Mouse (Mus musculus) gastrocnemius, postnatal 10 days (tissue): ENCODE measurements around the gene Ago4. TPM values are rescaled to one million over a fixed set of nuclear protein-coding genes. Genes with fewer than 3 reads are reported as not detected.
"Not testable (repeated sequence)": the region's sequence is repeated elsewhere in the genome, so short reads cannot be mapped to it uniquely, and the experiment has no call there.

Source experiments
- DNase-seq: peaks from one replicate; pipeline ENCODE4 v3.0.0; 2021; ENCODE audit warnings: mixed read lengths
- long read RNA-seq, 2 experiments: library from polyadenylated mRNA; stranded (forward); transcript quantifications; one replicate each; pipeline ENCODE4 v2.0.0; 2021
- total RNA-seq, 2 experiments: library from RNA; stranded (reverse); gene quantifications; 2 replicates each; pipeline ENCODE4 v1.2.3; 2021

Ago4 gene
- total RNA-seq, result 1 to 10 TPM; 1.9 to 2.2 TPM
- long read RNA-seq, experiment 1, result 0 reads
- long read RNA-seq, experiment 2, result 0 reads

GRCm38 (mm10) chr4:126532827-126533728 is at the start of gene Ago4:
TSS of gene Ago4 (minus strand) at chr4:126533472.
- peak; percentile 70 for DNase-seq

- no peak for DNase-seq
These were observed 45.8 kb upstream of the Ago4 start for GRCm38 (mm10) chr4:126579077-126579476.

GRCm38 (mm10) chr4:126577920-126578319 is 44.6 kb upstream of the Ago4 start:
- DNase-seq, result no peak

- DNase-seq, result no peak
These were observed 43.0 kb upstream of the Ago4 start for GRCm38 (mm10) chr4:126576281-126576680.

DNA sequence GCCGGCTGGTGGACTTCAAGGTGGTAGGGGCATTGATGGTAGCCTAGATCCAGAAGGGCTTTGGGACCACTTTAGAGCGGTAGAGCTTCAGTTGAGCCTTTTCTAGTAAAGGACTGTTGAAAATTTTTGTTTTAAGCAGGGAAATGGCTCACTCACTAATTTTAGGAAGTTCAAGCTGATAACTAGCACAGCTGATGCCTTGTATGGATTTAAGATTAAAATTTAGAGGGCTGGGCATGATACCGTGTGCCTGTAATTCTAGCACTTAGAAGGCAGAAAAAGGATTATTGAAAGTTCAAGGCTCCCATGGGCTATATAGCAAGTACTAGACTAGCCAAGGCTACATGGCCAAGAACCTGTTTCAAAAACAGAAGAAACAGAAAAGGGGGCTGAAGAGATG is 36.5 kb upstream of the Ago4 start:
- no peak for DNase-seq

- DNase-seq, result no peak
These were observed 34.0 kb upstream of the Ago4 start for GRCm38 (mm10) chr4:126567243-126567642.

DNA sequence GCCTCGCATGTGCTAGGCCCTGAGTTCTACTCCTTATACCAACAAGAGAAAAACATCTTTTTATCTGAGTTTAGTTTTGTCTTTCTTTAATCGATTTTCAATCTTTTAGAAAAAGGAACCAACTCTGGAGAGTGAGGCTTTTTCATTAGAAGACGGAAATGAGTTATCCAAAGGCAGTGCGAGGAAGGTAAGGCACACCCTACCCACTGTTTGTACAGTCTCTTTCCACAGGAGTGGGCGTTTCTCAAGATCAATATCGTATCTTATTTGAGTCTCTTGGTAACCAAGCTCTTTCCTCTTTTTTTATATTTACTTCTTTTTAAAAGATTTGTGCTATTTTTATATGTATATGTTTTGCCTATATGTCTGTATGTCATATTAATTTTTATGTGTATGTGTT is 30.5 kb upstream of the Ago4 start:
- no peak for DNase-seq

GRCm38 (mm10) chr4:126556809-126557711 is 23.8 kb upstream of the Ago4 start, which contains the start of gene Clspn:
TSS of gene Clspn (plus strand) at chr4:126556935.
- DNase-seq, result peak; percentile 84

GRCm38 (mm10) chr4:126554462-126554861 is 21.2 kb upstream of the Ago4 start:
- DNase-seq, result no peak

DNA sequence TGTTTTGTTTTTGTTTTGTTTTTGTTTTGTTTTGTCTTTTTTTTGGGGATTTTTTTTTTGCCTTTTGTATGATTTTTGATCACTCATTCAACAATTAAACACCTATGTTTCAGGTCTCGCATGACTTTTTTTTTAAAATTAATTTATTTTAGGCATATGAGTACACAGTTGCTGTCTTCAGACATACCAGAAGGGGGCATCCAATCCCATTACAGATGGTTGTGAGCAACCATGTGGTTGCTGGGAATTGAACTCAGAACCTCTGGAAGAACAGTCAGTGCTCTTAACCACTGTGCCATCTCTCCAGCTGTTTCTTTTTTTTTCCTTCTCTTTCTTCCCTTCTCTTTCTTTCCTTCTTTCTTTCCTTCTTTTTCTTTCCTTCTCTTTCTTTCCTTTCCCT is 20.4 kb upstream of the Ago4 start:
- no peak for DNase-seq

DNA sequence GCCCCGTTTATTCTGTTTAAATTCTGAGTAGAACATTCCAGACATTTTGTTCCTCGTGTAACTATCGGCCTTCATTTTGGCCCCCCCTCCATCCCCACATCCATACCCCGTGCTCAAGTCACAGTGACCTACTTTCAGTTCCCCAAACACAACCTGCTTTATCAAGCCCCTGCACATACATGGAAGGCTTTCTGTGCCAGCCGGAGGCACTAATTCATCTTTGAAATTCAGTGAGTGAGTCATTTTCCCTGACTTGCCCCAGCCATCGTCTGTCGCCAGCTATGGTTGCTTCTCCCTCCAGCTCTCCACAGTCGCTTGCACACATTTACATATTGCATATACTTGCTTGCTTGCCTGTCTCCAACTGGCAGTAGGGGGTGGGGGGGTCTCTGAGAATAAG is 19.8 kb upstream of the Ago4 start:
- no peak for DNase-seq

DNA sequence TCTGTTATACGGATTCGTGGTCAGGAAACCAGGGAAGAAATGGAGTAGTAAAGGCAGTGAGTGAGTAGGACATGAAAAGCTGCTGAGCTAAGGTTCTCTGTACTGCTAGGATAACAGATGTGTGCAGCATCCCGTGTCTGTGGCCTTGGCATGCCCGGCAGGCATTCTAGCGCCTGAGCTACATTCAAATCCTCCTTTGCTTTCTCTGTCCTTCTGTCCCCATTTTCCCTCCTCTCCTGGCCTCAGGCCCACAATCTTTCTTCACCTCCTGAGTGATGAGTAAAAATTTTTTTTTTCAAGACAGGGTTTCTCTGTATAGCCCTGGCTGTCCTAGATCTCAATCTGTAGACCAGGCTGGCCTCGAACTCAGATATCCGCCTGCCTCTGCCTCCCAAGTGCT is 18.9 kb upstream of the Ago4 start:
- DNase-seq, result no peak

GRCm38 (mm10) chr4:126546183-126546582 is 12.9 kb upstream of the Ago4 start:
- DNase-seq, result no peak

DNA sequence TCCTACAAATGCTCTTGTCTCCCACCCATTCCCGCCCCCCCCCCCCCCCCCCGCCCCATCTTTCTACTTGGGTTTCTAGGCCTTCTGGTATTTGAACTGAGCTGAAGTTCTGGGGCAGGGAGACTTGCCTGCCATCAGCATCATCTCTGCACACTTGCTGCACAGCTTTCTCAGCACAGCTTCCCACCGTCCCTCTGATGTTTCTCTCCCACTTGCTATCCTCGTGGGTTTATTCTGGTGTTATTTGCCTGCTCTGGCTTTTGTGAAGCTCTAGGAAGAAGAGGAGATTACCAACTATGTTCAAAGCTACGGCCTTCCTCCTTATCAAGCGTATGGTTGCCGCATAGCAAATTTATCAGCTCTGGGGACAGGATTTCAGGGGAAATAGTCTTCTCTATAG is 12.4 kb upstream of the Ago4 start:
- DNase-seq, result no peak

DNA sequence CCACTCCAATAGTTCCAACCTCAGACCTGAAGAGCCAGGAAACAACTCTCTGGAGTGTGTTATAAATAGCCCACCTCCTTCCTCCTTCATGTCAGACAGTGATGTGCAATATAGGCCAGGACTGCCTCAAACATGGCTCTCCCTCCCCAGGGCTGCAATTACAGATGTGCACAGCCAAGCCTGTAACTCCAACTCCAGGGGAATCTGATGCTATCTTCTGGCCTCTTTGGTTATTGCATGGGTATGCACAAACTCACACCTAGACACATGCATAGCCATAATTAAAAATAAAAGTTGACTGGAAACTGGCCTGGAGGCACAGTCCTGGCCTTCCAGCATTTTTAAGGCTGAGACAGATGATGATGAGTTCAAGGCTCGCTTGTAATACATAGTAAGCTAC is 11.7 kb upstream of the Ago4 start:
- DNase-seq, result no peak

- DNase-seq, result no peak
These were observed 9.6 kb upstream of the Ago4 start for GRCm38 (mm10) chr4:126542838-126543237.

- DNase-seq, result no peak
These were observed 7.3 kb upstream of the Ago4 start for GRCm38 (mm10) chr4:126540487-126541071.

DNA sequence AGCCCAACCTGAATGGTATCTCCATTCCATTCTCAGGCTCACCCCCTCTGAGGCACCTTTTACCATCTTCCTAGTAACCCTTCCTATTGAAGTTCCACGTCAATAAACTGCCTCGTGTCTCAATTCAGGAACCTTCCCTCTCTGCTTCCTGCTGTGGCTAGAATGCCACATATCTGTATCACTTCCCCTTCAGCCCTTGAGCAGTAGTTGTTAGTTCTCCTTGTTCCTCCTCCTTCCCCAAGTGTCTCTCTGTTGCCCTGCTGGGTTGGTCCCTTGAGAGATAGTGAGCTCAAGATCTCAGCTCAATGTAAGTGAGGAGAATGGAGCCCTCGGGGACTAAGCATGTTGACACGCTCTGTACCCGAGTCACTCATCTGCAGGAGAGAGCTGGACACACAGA is 3.6 kb upstream of the Ago4 start:
- no peak for DNase-seq

DNA sequence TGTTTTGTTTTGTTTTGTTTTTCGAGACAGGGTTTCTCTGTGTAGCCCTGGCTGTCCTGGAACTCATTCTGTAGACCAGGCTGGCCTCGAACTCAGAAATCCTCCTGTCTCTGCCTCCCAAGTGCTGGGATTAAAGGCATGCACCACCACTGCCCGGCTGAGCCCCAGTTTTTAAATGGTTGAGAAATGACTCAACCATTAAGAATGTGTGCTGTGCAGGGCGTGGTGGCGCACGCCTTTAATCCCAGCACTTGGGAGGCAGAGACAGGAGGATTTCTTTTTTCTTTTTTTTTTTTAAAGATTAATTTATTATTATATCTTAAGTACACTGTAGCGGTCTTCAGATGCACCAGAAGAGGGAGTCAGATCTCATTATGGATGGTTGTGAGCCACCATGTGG is 2.4 kb upstream of the Ago4 start:
- not testable (repeated sequence) for DNase-seq

DNA sequence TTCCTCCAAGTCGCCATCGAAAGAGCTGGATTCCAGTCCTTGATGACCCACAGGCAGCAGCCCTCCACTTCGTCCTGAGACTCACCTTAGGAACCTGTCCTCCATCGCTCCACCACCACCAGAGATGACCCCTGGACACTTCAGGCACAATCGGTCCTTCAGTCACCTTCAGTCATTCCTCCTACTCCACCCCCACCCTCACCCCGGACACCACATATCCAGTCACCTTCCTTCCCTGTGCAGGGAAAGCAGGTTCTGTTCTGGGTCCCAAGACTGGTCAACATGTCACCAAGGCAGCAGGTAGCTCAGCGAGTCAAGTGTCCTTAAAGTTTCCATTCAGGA is 428 bp upstream of the Ago4 start:
- no peak for DNase-seq

DNA sequence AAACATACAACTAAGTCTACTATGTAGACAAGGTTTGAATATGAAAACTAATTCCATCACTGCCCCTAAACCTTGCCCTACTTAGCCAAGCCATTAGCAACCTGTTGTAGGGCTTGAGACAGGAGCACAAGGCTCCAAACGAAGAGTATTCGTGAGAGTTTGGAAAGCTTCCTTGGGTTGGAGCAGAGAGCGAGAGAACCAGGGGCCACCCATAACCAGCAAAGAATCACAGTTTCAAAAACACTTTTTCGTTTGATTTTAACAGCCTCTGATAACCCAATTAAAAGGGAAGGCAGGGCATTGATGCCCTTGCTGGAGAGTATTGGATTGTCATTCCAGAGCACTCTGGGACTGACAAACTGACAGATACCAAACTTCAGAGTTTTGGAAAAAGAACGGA is 980 bp downstream of the Ago4 start:
- no peak for DNase-seq

GRCm38 (mm10) chr4:126526828-126527227 is 6.4 kb downstream of the Ago4 start:
- DNase-seq, result no peak

DNA sequence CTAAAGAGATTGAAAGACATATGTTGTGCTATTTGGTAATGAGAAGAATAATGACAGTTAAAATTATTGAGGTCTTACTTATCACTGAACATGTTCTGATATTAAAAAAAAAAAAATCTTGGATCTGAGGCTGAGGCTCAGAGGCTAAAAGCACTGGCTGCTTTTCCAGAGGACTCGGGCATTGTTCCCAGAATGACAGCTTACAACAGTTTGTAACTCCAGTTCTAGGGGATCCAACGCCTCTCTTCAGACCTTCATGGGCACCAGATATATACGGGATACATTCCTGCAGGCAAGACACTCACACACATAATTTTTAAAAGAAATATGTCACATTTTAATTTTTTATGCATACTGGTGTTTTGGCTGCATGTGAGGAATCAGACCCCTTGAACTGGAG is 7.1 kb downstream of the Ago4 start:
- no peak for DNase-seq
